Mouse (Mus musculus) common myeloid progenitor, adult 5-6 weeks (primary cell): ENCODE results near the gene Icam5. TPM values are rescaled to one million over a fixed set of nuclear protein-coding genes. Genes with fewer than 3 reads are reported as not detected.
A peak's percentile ranks its signal among the peaks of the same experiment; 100 is the strongest.

Experiments
- ATAC-seq: replicated peaks from 2 replicates; pipeline ENCODE4 v1.8.0; 2016; ENCODE audit warnings: low read depth, mild to moderate bottlenecking, moderate TSS enrichment, inconsistent platforms; ENCODE audit not compliant: poor library complexity, severe bottlenecking
- total RNA-seq: library from RNA; stranded (forward); fragments of 200-1000, 187-1606 nt; gene quantifications from 2 replicates; pipeline ENCODE4 v1.2.3, GENCODE M21; 2017

Icam5 gene
- total RNA-seq, 1 experiment from 2014 or later = not detected

DNA sequence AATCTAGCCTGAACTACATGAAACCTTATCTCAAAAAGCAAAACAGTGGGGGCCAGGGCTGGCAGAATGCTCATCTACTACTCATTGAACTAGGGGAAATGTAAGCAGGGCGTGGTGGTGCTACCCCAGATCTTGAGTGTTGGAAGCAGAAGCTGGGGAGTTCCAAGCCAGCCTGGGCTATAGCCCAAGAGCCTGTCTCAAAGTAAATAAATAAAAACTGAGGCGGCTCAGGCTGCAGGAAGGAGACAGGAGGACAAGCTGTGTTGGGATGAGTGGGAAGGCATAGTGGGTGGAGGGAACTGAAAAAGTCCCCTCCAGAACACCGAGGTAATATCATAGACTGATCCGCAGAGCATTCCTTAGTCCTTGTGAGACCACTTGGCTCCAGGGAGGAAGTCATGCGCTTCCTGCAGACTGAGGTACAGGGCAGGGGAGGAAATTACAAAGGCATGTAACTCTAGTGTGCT lies 20.0 kb upstream of the Icam5 start:
- no peak for ATAC-seq

DNA sequence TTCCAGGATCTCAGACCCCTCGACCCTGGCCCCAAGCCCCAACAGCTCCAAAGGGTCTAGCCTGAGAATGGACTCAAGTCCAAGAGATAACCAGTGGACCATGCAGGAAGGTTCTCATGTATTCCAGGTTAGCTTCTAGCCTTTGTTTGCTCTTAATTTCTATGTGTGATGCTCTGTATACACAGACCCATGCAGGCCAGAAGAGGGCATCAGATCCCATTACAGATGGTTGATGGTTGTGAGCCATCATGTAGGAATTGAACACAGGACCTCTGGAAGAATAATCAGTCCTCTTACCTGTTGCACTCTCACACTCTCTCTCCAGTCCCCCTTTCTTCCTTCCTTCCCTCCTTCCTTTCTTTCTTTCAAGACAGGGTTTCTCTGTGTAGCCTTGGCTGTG lies 19.5 kb upstream of the Icam5 start:
- no peak for ATAC-seq

DNA sequence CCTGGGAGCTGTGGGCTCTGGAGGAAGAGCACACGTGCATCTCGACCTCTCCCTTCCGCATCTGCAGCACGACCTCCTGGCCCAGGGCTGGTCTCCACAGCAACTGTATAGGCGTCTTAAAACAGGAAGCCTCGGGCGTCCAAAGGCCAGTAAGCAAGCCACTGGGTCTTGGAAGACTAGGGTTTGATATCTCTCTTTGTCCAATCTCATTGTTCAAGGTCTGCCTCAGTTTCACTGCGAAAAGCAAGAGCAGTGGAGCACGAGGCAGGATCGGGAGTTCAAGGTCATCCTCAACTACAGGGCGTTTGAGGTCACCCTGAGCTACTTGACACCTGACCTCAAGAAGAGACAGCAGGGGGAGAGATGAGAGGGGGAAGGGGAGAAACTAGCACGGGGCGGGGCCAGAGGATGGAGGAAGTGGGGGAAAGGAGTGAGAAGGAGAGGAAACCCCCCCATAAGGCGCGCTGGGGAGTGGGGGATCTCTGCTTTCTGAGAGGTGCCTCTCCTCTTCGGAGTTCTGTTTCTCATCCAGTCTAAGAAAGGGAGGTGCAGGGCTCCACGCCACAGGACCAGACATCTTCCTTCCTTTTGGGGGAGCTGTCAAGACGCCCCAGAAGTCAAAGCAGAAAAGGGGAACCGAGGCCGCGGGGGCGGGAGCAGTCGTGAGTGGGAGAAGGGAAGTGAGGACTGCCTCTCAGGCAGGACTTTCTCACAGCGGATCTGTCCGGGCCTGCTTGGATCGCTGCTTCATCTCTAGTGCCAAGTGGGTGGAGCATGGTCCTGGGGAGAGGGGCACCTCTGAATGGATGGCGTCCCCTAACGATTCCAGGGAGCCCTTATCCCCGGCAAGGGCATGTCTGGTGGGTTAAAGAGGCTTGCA lies 16.9 kb upstream of the Icam5 start:
- ATAC-seq = peak; percentile 75

DNA sequence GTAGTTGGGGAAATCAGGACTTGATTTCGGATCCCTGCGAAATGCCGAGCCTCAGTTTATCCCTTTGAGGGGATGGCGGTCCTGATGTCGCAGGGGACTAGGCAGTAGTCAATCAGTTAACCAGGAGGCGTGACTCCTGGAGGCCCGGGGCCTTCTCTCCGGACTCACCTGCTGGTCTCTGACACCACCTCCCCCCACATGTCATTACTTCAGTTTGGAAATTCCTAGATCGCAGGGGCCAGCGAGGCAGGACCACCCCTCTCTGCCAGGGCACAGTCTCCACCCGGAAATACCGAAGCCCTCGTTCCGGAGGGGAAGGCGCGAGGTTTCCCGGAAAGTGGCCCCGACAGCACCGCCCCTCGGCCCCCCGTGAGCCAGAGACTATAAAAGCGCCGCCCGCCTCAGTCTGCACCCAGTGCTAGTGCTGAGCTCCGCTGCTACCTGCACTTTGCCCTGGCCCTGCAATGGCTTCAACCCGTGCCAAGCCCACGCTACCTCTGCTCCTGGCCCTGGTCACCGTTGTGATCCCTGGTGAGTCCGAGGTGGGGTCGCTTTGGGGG lies 16.2 kb upstream of the Icam5 start, which contains the start of gene Icam1:
Gene Icam1, plus strand, starts transcription at position 415 of the 560 bp plus-strand sequence.
- ATAC-seq = peak; percentile 48

DNA sequence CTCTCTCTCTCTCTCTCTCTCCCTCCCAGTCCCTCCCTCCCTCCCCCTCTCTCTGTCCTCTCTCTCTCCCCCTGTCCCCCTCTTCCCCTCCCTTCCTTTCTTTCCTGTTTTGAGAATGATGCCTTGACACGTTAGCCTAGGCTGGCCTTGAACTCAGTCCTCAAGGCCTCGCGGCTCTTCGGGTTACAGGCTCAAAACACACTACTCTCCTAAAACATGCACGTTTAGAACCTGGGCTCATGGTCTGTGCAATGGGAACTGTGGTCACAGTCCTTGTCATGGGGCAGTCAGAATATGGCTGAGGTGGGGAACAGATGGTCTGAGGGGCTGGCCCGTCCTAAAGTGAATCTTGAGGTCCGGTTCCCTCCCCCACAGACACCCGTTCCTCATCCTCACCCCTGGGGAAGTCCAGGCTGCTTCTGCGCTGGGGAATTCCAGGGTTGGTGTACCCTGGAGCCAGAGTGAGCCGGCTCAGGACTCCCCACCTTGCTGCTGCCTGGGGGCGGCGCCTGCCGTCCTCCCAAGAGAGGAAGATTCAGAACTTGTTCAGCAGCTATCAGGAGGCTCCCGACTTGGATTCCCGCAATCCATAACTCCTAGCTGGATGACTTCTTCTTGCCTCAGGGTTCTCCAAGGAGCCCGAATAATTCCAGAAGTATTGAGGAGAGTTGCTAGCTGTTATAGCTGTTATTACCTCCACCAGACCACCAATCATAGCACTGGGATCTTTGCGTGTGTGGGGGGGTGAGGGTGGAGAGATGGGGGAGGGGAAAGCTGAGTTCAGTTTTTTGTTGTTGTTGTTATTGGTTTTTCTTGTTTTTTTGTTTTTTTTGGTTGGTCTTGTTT lies 15.3 kb upstream of the Icam5 start:
- ATAC-seq = 0 out of 2 replicates have a peak, but pooled peaks have one; percentile 9

DNA sequence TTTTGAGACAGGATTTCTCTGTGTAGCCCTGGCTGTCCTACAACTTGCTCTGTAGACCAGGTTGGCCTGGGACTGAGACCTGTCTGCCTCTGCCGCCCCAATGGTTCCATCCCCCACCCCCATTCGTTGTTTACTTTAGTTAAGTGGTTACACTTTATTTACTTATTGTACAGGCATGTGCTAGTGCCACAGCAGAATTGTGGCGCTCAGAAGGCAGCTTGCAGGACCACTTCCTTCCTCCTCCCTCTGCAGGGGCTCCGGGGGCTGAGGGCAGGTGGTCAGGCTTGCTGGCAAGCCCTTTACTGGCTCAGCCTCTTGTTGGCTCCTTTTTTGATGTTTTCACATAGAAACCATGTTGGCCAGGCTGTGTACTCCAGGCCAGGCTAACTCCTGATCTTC lies 14.7 kb upstream of the Icam5 start:
- 0 out of 2 replicates have a peak, but pooled peaks have one; percentile 9 for ATAC-seq

DNA sequence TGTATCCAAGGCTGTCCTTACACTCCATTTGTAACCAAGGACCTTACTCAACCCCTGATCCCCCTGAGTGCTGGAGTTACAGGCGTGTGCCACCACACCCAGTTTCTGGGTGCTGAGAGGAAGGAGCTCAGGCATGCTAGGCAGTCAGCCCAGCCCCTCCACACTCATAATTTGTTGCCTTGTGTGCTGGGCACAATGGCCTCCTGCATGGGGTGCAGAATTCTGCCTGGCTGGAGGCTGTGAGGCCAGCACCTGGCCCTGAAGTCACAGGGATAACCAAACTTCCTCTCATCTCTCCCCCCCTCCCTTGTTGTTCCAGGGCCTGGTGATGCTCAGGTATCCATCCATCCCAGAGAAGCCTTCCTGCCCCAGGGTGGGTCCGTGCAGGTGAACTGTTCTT lies 13.3 kb upstream of the Icam5 start:
- ATAC-seq = no peak

DNA sequence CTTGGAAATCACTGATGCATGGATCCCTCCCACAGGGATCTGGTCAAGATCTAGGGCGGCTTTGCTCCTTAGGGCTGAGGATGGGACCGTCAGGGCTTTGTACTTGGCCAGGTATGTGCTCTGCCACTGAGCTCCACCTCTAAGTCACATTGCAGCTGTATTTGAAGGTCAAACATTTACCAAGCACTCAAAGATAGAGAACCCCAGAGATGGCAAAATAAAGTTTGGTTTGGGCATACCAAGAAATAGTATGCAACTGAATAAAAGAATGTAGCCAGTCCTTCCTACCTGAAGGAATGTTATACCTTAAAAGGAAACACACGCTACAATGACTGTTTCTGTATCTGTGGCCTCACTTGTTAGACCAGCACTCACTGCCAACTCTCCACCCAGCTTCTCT lies 10.5 kb upstream of the Icam5 start:
- no peak for ATAC-seq

DNA sequence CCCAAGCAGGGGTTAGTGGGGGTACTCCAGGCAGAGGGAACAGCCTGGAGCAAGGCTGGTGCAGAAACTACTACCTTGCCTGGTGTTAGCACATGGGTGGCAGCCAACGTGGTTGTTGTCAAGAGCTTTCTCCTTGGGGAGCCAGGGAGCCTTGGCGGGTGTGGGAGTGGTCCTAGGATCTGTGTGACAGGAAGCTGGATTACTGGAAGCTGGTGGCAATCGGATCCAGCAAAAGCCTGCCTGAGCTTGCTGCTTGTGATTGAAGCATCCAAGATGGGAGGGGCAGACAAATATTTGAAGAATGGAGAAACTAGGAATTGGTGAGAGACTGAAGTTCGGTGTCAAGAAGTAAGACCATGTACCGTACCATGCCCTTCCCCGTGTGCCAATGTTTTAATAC lies 9.6 kb upstream of the Icam5 start:
- no peak for ATAC-seq

DNA sequence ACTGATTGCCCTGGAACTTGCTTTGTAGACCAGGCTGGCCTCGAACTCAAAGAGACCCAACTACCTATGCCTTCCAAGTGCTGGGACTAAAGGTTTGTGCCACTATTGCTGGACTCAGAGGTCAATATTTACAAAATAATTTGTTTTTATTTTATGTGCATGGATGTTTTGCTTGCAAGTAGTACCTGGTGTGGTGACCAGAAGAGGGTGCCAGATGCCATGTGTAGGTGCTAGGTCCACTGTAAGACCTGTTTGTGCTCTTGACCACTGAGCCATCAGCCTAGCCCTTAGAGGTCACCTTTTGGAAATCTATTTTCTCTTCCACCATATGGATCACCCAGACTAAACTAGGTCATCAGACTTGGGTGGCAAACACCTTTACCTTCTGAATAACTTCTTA lies 9.1 kb upstream of the Icam5 start:
- ATAC-seq = no peak

DNA sequence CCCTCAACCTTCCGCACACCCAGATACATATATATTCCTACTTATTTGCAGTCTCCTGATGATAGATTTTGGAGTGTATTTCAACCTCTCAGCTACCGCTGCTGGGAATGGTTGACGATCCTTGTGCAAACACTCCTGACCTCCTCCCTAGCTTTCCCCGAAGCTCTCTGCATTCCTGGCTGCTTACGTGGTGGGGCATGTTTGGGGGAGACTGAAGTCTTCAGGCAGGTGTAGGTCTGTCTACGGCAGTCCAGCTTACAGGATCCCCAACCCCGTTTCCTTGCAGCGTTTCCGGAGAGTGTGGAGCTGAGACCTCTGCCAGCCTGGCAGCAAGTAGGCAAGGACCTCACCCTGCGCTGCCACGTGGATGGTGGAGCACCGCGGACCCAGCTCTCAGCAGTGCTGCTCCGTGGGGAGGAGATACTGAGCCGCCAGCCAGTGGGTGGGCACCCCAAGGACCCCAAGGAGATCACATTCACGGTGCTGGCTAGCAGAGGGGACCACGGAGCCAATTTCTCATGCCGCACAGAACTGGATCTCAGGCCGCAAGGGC lies 6.5 kb upstream of the Icam5 start:
- no peak for ATAC-seq

DNA sequence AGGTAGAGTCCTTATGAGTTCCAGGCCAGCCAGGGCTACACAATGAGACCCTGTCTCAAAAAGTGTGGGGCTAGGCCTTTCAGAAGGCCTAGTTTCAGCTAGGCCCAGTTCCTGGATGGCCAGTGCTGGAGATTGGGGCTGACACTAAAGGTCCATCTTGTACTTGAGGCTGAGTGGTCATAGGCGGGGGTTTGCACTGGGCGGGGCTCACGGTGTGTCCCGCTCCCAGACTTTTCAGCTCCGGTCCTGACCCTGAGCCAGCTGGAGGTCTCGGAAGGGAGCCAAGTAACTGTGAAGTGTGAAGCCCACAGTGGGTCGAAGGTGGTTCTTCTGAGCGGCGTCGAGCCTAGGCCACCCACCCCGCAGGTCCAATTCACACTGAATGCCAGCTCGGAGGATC lies 5.0 kb upstream of the Icam5 start:
- no peak for ATAC-seq

DNA sequence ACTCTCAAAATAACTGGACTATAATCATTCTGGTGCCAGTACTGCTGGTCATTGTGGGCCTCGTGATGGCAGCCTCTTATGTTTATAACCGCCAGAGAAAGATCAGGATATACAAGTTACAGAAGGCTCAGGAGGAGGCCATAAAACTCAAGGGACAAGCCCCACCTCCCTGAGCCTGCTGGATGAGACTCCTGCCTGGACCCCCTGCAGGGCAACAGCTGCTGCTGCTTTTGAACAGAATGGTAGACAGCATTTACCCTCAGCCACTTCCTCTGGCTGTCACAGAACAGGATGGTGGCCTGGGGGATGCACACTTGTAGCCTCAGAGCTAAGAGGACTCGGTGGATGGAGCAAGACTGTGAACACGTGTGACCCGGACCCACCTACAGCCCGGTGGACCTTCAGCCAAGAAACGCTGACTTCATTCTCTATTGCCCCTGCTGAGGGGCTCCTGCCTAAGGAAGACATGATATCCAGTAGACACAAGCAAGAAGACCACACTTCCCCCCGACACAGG lies 4.0 kb upstream of the Icam5 start:
- no peak for ATAC-seq

DNA sequence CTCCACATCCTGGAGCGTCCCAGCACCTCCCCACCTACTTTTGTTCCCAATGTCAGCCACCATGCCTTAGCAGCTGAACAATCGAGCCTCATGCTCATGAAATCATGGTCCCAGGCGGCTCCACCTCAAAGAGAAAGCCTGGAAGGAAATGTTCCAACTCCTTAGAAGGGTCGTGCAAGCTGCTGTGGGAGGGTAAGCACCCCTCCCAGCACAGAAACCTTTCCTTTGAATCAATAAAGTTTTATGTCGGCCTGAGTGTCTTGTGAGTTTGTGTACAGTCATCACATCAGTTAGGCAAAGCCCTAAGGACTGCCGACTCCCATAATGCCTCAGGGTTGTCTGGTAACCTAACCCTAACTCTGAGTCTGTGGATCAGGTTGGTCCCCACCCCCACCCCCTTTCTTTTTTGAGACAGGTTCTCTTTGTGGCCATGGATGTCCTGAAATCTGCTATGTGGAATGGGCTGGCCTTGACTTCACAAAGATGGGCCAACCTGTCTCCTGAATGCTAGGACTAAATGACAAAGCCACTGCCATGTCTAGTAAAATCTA lies 3.2 kb upstream of the Icam5 start:
- no peak for ATAC-seq

DNA sequence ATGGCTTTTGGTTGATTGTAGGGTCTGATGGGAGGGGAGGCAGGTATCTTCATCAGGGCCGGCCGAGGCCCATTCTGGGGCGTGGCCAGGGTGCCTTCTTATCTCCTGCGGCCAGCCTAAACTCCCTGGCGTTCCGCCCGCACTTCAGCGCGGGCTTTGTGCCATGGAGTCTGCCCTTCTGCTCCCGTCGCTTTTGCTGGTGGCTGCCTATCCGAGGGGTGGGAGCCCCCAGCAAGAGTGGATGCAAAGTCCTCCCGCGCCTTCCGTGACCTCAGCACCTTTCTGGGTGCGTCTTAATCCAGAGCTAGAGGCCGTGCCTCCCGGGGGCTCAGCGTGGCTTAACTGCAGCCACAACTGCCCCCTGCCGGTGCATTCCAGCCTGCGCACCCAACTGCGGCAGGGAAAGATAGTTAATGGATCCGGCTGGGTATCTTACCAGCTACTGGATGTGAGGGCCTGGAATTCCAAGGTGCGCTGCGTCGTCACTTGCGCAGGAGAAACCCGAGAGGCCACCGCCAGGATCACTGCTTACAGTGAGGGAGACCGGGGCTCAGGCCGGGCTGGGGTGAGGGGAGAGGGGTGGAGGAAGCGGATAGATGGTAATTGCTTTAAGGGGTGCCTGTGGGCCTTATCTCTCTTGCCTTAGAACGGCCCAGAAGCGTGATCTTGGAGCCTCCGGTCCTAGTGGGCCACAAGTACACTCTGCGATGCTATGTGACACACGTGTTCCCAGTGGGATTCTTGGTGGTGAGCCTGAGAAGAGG lies 2.4 kb upstream of the Icam5 start, which contains the start of gene Icam4:
Gene Icam4, plus strand, starts transcription at position 83 of the 764 bp plus-strand sequence.
- ATAC-seq = peak; percentile 46

DNA sequence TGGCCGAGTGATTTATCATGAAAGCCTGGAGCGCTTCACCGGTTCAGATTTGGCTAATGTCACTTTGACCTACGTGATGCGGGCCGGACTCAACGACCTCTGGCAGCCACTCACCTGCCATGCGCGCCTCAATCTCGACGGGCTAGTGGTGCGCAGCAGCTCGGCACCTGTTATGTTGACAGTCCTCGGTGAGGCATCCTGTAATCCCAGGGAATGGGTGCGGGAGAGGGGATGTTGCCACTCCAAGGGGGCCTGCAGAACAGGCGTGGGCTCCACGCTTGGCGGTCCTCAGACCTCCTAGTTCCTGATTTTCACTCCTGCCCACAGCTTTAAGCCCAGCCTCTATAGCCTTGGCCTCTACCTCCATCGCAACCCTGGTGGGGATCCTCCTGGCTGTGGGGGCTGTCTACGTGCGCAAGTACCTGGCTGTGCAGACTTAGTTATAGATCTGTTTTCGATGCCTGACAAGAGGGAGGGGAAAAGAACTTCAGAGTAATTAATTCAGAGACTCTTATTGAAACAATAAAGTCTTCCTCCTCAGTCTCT lies 1.7 kb upstream of the Icam5 start:
- 0 out of 2 replicates have a peak, but pooled peaks have one; percentile 6 for ATAC-seq

DNA sequence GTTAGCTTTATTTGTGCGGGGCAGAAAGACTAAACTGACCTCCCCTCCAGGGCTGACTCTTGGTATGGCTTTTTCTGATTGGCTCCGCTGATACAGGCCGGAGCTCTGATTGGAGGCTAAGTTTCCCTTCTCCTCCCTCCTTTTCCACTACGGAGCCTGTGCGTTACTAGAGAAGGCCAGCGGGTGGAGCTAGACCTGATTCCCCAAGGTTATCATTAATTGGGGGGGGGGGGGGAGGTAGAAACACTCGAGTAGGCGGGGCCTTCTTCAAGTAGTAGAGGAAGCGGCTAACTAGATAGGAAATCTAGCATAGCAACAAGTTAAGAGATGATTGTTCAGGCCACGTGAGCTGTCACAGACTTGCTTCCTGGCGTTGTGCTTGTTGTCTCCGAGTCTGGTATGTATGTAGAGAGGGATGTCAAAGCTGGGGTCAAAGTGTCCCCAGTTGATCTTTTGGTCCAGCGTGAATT lies 1.1 kb upstream of the Icam5 start:
- ATAC-seq = peak; percentile 65

DNA sequence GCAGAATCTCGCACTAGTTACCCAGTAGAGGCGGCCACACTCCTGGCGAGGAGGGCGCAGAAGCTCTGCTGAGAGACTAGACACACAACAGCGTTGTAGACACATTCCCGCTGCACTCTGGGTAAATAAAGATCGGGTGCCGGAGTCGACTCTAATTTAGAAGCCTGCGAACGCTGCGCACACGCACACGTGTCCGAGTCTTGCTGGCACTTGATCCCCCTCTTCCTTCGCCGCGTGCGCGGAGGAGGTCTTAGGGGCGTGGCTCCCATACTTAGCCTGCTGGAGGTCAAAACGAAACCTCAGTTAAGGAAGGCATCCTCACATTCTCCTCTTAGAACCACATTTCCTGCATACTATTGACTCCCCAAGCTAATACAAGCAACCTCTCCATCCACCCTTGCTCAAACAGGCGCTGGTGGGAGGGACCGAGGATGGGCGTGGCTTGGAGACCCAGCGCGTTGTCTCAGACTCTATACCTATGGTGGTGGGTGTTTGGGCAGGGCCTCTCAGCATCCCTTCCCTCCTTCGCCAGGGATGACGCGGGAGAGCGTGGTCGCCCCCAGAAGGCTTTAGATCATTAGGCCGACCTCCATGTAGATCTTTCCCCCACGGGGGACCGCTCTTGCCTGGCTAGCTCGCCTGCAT lies 500 bp upstream of the Icam5 start:
- peak; percentile 19 for ATAC-seq
